Mouse (Mus musculus) limb, embryonic 14.5 days (tissue): ENCODE results near the gene Gm17545. TPM values are rescaled to one million over a fixed set of nuclear protein-coding genes. Genes with fewer than 3 reads are reported as not detected.

Experiments
- ATAC-seq: fragments of 200-750 bp; cut with Nextera tagmentation; 2 replicates; pipeline ENCODE4 v1.8.0; 2017; ENCODE audit warnings: low read depth, moderate number of reproducible peaks, moderate TSS enrichment; ENCODE audit not compliant: low FRiP score
- DNase-seq: peaks from one replicate; pipeline ENCODE4 v3.0.0-alpha.2; 2015; ENCODE audit warnings: low spot score
- H3K27ac ChIP-seq: fragments of 300-500 bp; sonication (generic); replicated peaks from 2 replicates; pipeline ENCODE4 v1.5.1; 2014; ENCODE audit warnings: low read depth, mild to moderate bottlenecking, low read length, moderate library complexity, mixed read lengths
- H3K27me3 ChIP-seq: fragments of 300-500 bp; sonication (generic); 2 replicates; pipeline ENCODE4 v1.6.1; 2014; ENCODE audit warnings: low read length, mixed read lengths; ENCODE audit not compliant: control insufficient read depth, insufficient read depth
- H3K36me3 ChIP-seq: fragments of 300-500 bp; sonication (generic); 2 replicates; pipeline ENCODE4 v1.6.1; 2014; ENCODE audit warnings: mild to moderate bottlenecking, low read length, moderate library complexity, mixed read lengths; ENCODE audit not compliant: control insufficient read depth, insufficient read depth
- H3K4me1 ChIP-seq: fragments of 300-500 bp; sonication (generic); 2 replicates; pipeline ENCODE4 v1.6.1; 2014; ENCODE audit warnings: antibody characterized with exemption, low read length, mixed read lengths; ENCODE audit not compliant: control insufficient read depth, insufficient read depth
- H3K4me2 ChIP-seq: fragments of 300-500 bp; sonication (generic); replicated peaks from 2 replicates; pipeline ENCODE4 v1.6.1; 2014; ENCODE audit warnings: low read depth, mild to moderate bottlenecking, low read length, moderate library complexity; ENCODE audit not compliant: severe bottlenecking
- H3K4me3 ChIP-seq: fragments of 300-500 bp; sonication (generic); replicated peaks from 2 replicates; pipeline ENCODE4 v1.5.1; 2014; ENCODE audit warnings: low read length
- H3K9ac ChIP-seq: fragments of 300-500 bp; sonication (generic); 2 replicates; pipeline ENCODE4 v1.6.1; 2014; ENCODE audit warnings: mild to moderate bottlenecking, low read depth, low read length, moderate library complexity; ENCODE audit not compliant: severe bottlenecking
- H3K9me3 ChIP-seq: fragments of 300-500 bp; sonication (generic); 2 replicates; pipeline ENCODE4 v1.6.1; 2016; ENCODE audit warnings: low read length; ENCODE audit not compliant: control insufficient read depth
- POLR2A ChIP-seq: fragments of 200-500 bp; IDR thresholded peaks from 2 replicates; pipeline ENCODE4 v1.8.0; 2012; ENCODE audit warnings: inconsistent platforms, mild to moderate bottlenecking, moderate library complexity, borderline replicate concordance; ENCODE audit not compliant: insufficient read depth, insufficient read length; ENCODE audit errors: extremely low read depth
- WGBS: fragments of 180-500 bp; shearing (Covaris S2); extraction: QIAGEN DNeasy Blood & Tissue Kit; methylation state at CpG from one replicate; pipeline ENCODE4 v1.1.7; 2014; 5-methylcytosine and 5-hydroxymethylcytosine counted together
- polyA plus RNA-seq, 2 experiments: library from polyadenylated mRNA; depleted of rRNA in 1 of 2; stranded (reverse) in 1 of 2; unstranded in 1 of 2; fragments of >200 nt; fragmentation: Nextera tagmentation in 1 of 2; extraction: Ambion mirVana in 1 of 2; gene quantifications; 2 replicates each; pipeline versions ENCODE4 v1.2.1 to v1.2.3; 2012 to 2014

Gm17545 gene
- polyA plus RNA-seq, 2 experiments = not detected

GRCm38 (mm10) chr9:22475424-22475868, 21.4 kb downstream of the Gm17545 start, which contains the start of gene Bbs9:
Bbs9 (plus strand) TSS chr9:22475715.
- Histone ChIP-seq H3K27me3 (no peaks in the 10 kb centered on the region), H3K4me2 (peak within 1 kb of the TSS; percentile 60), H3K27ac (peak within 1 kb of the TSS; percentile 64), H3K4me3 (peak within 1 kb of the TSS; percentile 61), H3K4me1 (peaks cover 5% of the 10 kb centered on the region; the same call in 1 of the 2 replicates), H3K9me3 (no peaks in the 10 kb centered on the region), H3K9ac (peak within 1 kb of the TSS; percentile 60), H3K36me3 (no peaks in the 10 kb centered on the region)
- under 1% methylated on average over 24 of the region's 25 CpGs for WGBS
- no peak for TF ChIP-seq POLR2A
- DNase-seq = peak; percentile 90
- peak; percentile 97 for ATAC-seq

GRCm38 (mm10) chr9:22476265-22476664, 22.2 kb downstream of the Gm17545 start:
- WGBS = 5% methylated on average over 10 of the region's 10 CpGs
- Histone ChIP-seq H3K27me3 (no peaks in the 10 kb centered on the region), H3K4me3 (peak overlapping the region; percentile 61), H3K36me3 (no peaks in the 10 kb centered on the region), H3K4me2 (peak overlapping the region; percentile 60), H3K9ac (peak overlapping the region; percentile 60), H3K4me1 (peaks cover 5% of the 10 kb centered on the region; the same call in 1 of the 2 replicates), H3K9me3 (no peaks in the 10 kb centered on the region), H3K27ac (no peak overlapping the region)
- DNase-seq (no peak), ATAC-seq (no peak)
- no peak for TF ChIP-seq POLR2A

DNA sequence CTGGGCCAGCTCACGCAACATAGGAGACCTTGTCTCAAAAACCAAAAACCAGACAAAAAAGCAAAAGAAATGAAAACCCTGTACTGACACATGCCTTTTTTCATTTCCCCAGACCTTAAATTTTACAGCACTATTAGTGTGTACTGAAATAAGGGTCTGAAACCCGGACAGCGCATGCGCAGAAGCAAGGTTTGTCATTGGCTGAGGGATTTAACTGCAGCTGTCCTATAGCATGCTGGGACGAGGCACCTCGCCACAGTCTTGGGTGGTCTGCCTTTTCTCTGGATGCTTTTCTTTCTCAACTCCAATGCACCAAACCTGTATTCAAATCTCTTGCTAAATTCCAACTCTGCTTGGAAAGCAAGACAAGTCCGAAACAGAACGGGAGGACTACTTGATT, 24.9 kb downstream of the Gm17545 start:
- H3K4me1 ChIP-seq = peaks cover 5% of the 10 kb centered on the region; the same call in 1 of the 2 replicates
- no peak overlapping the region for H3K27ac ChIP-seq
- TF ChIP-seq POLR2A = no peak
- no peaks in the 10 kb centered on the region for H3K9me3 ChIP-seq
- DNase-seq (no peak), ATAC-seq (no peak)
- H3K4me2 ChIP-seq = no peak overlapping the region
- H3K36me3 ChIP-seq = no peaks in the 10 kb centered on the region
- no peak overlapping the region for H3K4me3 ChIP-seq
- 86% methylated on average over 8 of the region's 8 CpGs for WGBS
- no peaks in the 10 kb centered on the region for H3K27me3 ChIP-seq
- no peak overlapping the region for H3K9ac ChIP-seq

GRCm38 (mm10) chr9:22483866-22484561, 29.9 kb downstream of the Gm17545 start:
- no peak for TF ChIP-seq POLR2A
- no peaks in the 10 kb centered on the region for H3K4me1 ChIP-seq
- no peak overlapping the region for H3K4me3 ChIP-seq
- no peaks in the 10 kb centered on the region for H3K36me3 ChIP-seq
- H3K4me2 ChIP-seq = no peak overlapping the region
- H3K27ac ChIP-seq = no peak overlapping the region
- WGBS = 91% methylated on average over 8 of the region's 8 CpGs
- no peak for ATAC-seq
- H3K27me3 ChIP-seq = no peaks in the 10 kb centered on the region
- no peaks in the 10 kb centered on the region for H3K9me3 ChIP-seq
- H3K9ac ChIP-seq = no peak overlapping the region
- no peak for DNase-seq

DNA sequence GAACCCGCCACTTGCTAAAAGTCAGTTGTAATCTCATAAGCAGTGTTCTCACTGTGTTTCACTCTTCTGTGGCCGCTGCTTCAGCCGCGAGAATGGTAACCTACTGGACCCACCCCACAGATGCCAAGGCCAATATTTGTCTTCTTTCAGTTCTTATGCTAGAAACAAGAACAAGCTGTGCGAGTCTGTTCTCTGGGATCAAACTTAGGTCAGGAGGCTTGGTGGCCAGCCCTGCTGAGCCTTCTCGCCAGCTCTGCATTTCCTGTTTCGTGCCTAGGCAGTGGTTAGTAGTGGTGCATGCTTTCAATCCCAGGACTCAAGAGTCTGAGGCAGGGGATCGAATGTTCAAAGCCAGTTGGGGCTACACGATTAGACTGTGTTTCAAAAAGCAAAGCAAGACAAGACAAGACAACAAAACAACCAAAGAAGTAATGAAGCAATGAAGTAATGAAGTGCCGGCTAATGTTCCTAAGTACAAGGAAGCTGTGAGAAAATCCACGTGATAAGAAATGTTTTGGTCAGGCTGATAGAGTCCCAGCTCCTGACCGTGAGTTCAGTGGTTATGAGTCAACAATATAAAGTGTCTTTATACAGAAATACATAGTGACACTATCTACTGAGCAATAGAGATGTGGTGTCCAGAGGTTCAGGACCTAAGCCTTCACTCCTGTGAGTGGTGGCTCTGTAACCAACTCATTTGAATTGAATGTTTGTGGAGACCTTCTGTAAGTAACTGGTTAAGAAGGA, 30.6 kb downstream of the Gm17545 start:
- Histone ChIP-seq H3K4me3 (no peak overlapping the region), H3K27me3 (no peaks in the 10 kb centered on the region), H3K27ac (no peak overlapping the region), H3K9ac (no peak overlapping the region), H3K9me3 (no peaks in the 10 kb centered on the region), H3K36me3 (no peaks in the 10 kb centered on the region), H3K4me1 (no peaks in the 10 kb centered on the region), H3K4me2 (no peak overlapping the region)
- WGBS = 90% methylated on average over 12 of the region's 12 CpGs
- no peak for TF ChIP-seq POLR2A
- no peak for DNase-seq
- ATAC-seq = no peak
